Mouse (Mus musculus): ENCODE measurements around the gene Taf15.

The Taf15 gene

DNA sequence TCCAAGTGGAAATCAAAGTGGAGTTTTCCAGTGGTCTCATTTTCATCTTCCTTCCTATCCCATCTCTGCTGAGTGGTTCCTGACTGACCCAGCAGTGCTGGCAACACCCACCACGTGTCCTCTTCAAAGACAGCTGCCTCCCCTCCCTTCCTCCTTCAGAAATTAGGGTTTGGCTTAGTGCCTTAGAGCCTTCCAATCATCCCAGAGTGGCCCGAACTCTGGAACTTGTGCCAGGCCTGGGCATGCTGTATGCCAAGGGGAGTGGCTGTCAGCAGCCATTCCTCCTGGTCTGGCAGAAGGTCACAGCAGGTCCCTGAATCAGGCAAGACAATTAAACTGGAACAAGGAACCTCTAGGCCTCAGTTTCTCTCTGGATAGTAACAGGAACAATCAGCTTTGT lies 6.9 kb upstream of the Taf15 start:
- Histone ChIP-seq H3K9me3 (ENCODE audit: low read length) (peaks cover 65% of the 10 kb centered on the region), H3K4me1 (replicated peaks; ENCODE audit: low read depth, low read length) (peaks cover 10% of the 10 kb centered on the region; the same call in 1 of the 2 replicates), H3K4me3 (replicated peaks; ENCODE audit: low read length) (no peak overlapping the region), H3K36me3 (ENCODE audit: insufficient read depth, low read length) (no peaks in the 10 kb centered on the region), H3K27me3 (ENCODE audit: insufficient read depth, low read length) (peaks cover 45% of the 10 kb centered on the region)
- no peak for TF ChIP-seq NANOG (IDR thresholded peaks at IDR 0.05; ENCODE audit: borderline replicate concordance, low read length)
- no peak for TF ChIP-seq POU5F1 (IDR thresholded peaks at IDR 0.05; ENCODE audit: borderline replicate concordance, low read length)
- TF ChIP-seq CTCF (conservative IDR thresholded peaks at IDR 0.05; ENCODE audit: low read length), result no peak

DNA sequence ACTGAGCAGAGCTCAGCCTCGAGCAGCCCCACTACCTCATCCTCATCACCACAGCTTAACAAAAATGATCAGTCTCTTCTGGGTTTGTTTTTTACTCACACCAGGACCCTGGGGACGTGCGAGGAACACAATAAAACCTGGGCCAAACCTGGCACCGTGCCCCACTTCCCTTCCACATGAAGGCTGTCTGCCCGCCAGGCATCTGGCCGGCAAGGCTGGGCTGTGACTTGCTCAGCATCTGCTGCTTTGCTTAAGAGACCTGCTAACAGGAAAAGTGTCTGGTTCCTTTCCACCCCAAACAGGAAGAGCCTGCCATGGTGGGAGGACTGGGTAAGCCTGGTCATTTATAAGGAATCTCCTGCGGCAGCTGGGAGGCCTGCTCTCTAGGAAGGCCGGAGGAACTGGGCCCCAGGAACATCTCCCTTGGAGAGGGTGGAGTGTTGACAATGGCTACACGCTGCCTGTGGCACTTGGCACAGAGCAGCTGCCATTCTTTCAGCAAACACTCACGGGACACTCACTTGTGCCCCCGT lies 5.7 kb upstream of the Taf15 start:
- Histone ChIP-seq H3K36me3 (ENCODE audit: insufficient read depth, low read length) (no peaks in the 10 kb centered on the region), H3K9me3 (ENCODE audit: low read length) (peaks cover 77% of the 10 kb centered on the region), H3K4me3 (replicated peaks; ENCODE audit: low read length) (no peak overlapping the region), H3K27me3 (ENCODE audit: insufficient read depth, low read length) (peaks cover 35% of the 10 kb centered on the region), H3K4me1 (replicated peaks; ENCODE audit: low read depth, low read length) (peaks cover 11% of the 10 kb centered on the region; the same call in 1 of the 2 replicates)
- no peak for TF ChIP-seq NANOG (IDR thresholded peaks at IDR 0.05; ENCODE audit: borderline replicate concordance, low read length)
- TF ChIP-seq CTCF (conservative IDR thresholded peaks at IDR 0.05; ENCODE audit: low read length), result no peak
- TF ChIP-seq POU5F1 (IDR thresholded peaks at IDR 0.05; ENCODE audit: borderline replicate concordance, low read length), result no peak

DNA sequence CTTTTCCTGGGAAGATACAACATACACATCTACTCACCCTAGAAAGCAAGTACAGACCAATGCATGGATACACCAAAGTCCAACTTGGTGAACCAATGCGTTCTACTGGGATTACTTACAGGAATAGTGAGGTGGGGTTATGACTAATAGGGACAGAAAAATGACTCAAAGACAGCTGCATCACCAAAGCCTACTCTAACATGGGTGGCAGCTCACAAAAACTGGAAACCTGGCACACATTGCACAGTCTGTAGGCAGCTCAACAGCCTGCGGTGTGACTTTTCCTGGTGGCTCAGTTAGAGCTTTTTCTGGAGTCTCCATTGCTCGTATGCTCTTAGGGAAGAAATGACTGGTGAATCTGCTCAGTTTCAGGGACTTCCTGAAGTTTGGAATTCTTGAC lies 4.1 kb upstream of the Taf15 start:
- H3K4me3 ChIP-seq (replicated peaks; ENCODE audit: low read length), result no peak overlapping the region
- TF ChIP-seq POU5F1 (IDR thresholded peaks at IDR 0.05; ENCODE audit: borderline replicate concordance, low read length), result no peak
- no peak for TF ChIP-seq NANOG (IDR thresholded peaks at IDR 0.05; ENCODE audit: borderline replicate concordance, low read length)
- TF ChIP-seq CTCF (conservative IDR thresholded peaks at IDR 0.05; ENCODE audit: low read length), result no peak
- peaks cover 19% of the 10 kb centered on the region for H3K27me3 ChIP-seq (ENCODE audit: insufficient read depth, low read length)
- H3K36me3 ChIP-seq (ENCODE audit: insufficient read depth, low read length), result no peaks in the 10 kb centered on the region
- H3K9me3 ChIP-seq (ENCODE audit: low read length), result peaks cover 76% of the 10 kb centered on the region
- H3K4me1 ChIP-seq (replicated peaks; ENCODE audit: low read depth, low read length), result peaks cover 7% of the 10 kb centered on the region; the same call in 1 of the 2 replicates

DNA sequence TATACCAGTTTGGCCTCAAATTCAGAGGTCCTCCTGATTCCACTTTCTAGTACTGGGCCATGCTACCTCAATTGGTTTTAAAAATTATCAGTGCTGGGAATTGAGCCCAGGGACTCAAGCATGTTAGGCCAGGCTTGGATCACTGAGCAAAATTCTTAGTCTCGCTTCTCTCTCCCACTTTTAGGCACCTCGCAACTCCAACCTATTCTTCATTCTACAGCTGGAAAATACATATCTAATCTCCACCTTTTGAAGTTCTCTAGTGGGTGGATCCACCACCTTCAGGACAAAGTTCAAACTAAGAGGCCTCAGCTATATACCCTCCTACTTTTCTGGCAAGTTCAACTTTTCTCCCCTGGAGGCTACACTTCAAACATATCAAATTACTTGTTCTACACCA lies 1.1 kb upstream of the Taf15 start:
- H3K9me3 ChIP-seq (ENCODE audit: low read length), result peaks cover 55% of the 10 kb centered on the region
- H3K27me3 ChIP-seq (ENCODE audit: insufficient read depth, low read length), result no peaks in the 10 kb centered on the region
- peaks cover 22% of the 10 kb centered on the region for H3K36me3 ChIP-seq (ENCODE audit: insufficient read depth, low read length)
- TF ChIP-seq CTCF (conservative IDR thresholded peaks at IDR 0.05; ENCODE audit: low read length), result no peak
- TF ChIP-seq POU5F1 (IDR thresholded peaks at IDR 0.05; ENCODE audit: borderline replicate concordance, low read length), result no peak
- TF ChIP-seq NANOG (IDR thresholded peaks at IDR 0.05; ENCODE audit: borderline replicate concordance, low read length), result no peak
- peak overlapping the region; percentile 97 for H3K4me3 ChIP-seq (replicated peaks; ENCODE audit: low read length)
- peaks cover 27% of the 10 kb centered on the region for H3K4me1 ChIP-seq (replicated peaks; ENCODE audit: low read depth, low read length)

DNA sequence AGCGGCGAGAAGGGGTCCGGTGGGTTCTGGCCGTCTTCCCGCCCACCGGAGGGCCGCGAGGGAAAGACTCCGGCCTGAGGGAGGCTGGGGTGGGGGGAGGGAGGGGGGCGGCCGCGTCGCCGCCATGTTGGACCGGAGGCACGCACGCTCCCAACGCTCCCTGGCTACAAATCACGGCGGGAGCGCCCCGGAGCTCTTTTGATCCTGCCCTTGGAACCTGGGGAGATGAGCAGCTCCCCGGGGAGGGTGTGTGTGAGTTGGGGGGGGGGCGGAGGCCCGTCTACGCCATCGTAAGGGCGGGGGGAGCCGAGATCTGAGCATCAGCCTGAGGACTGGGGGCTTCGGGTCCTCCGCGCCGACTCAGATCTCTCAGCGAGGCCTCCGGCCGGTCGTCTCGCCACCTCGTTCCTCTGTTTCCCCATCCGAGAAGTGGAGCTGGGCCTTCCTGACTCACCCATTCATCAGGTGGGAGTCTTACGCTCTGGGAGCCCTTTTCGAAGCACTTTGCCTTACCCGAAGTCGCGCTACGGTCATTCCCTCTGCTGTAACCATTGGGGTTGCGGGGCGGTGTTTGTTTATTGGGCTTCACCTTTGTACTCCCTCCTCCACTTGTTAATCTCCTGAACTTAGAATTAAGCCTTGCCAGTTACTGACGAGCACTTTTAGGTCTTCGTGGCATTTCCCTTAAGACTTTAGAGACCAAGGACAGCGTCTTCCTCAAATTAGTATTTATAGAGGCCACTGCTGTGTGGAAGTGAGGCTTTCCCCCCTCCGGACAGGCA lies 540 bp downstream of the Taf15 start:
- Histone ChIP-seq H3K4me1 (replicated peaks; ENCODE audit: low read depth, low read length) (peaks cover 27% of the 10 kb centered on the region), H3K36me3 (ENCODE audit: insufficient read depth, low read length) (peaks cover 34% of the 10 kb centered on the region), H3K27me3 (ENCODE audit: insufficient read depth, low read length) (no peaks in the 10 kb centered on the region), H3K9me3 (ENCODE audit: low read length) (peaks cover 39% of the 10 kb centered on the region), H3K4me3 (replicated peaks; ENCODE audit: low read length) (peak overlapping the region; percentile 97)
- TF ChIP-seq NANOG (IDR thresholded peaks at IDR 0.05; ENCODE audit: borderline replicate concordance, low read length) (no peak), CTCF (conservative IDR thresholded peaks at IDR 0.05; ENCODE audit: low read length) (no peak), POU5F1 (IDR thresholded peaks at IDR 0.05; ENCODE audit: borderline replicate concordance, low read length) (no peak)

DNA sequence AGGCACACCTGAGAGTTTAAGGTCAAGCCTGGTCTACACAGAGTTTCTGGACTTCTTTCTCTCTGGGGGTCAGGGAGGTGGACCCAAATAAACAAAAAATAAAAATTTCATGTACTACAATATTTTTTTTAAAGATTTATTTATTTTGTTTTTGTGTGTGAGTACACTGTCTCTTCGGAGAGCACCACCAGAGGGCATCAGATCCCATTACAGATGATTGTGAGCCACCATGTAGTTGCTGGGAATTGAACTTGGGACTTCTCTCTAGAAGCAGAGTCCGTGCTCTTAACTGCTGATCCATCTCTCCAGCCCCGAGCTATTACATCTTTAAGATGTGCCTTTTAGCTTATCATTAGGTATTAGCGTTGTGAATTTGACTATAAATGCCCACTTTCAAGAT lies 18.6 kb downstream of the Taf15 start:
- Histone ChIP-seq H3K36me3 (ENCODE audit: insufficient read depth, low read length) (peaks cover 58% of the 10 kb centered on the region), H3K27me3 (ENCODE audit: insufficient read depth, low read length) (no peaks in the 10 kb centered on the region), H3K4me3 (replicated peaks; ENCODE audit: low read length) (no peak overlapping the region), H3K9me3 (ENCODE audit: low read length) (no peaks in the 10 kb centered on the region), H3K4me1 (replicated peaks; ENCODE audit: low read depth, low read length) (peaks cover 43% of the 10 kb centered on the region)
- TF ChIP-seq POU5F1 (IDR thresholded peaks at IDR 0.05; ENCODE audit: borderline replicate concordance, low read length) (no peak), CTCF (conservative IDR thresholded peaks at IDR 0.05; ENCODE audit: low read length) (peak; percentile 25; the same call in 1 of the 2 replicates)

DNA sequence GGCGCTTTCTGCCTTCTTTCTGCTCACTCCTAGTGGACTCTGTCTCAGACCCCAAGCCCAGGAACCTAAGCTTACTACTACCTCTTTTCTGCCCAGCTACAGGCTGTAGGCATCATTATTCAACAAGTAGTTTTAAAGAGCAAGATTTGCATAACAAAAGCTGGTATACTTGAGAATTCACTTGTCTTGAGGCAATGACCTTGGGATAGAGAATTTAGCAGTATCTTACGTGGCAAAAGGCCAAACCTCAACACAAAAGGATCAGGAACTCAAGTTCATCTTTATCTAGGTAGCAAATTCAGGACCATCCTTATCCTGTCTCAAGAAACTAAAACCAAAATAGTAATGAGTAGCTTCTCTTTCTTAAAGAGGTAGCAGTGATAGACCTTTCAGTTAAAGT lies 22.7 kb downstream of the Taf15 start:
- Histone ChIP-seq H3K4me3 (replicated peaks; ENCODE audit: low read length) (0 out of 2 replicates have a peak overlapping the region, but pooled peaks have one; percentile 18), H3K27me3 (ENCODE audit: insufficient read depth, low read length) (no peaks in the 10 kb centered on the region), H3K9me3 (ENCODE audit: low read length) (no peaks in the 10 kb centered on the region), H3K36me3 (ENCODE audit: insufficient read depth, low read length) (peaks cover 64% of the 10 kb centered on the region), H3K4me1 (replicated peaks; ENCODE audit: low read depth, low read length) (peaks cover 47% of the 10 kb centered on the region)
- peak; percentile 81 for TF ChIP-seq NANOG (IDR thresholded peaks at IDR 0.05; ENCODE audit: borderline replicate concordance, low read length)
- TF ChIP-seq CTCF (conservative IDR thresholded peaks at IDR 0.05; ENCODE audit: low read length), result no peak
- peak; percentile 95 for TF ChIP-seq POU5F1 (IDR thresholded peaks at IDR 0.05; ENCODE audit: borderline replicate concordance, low read length)

DNA sequence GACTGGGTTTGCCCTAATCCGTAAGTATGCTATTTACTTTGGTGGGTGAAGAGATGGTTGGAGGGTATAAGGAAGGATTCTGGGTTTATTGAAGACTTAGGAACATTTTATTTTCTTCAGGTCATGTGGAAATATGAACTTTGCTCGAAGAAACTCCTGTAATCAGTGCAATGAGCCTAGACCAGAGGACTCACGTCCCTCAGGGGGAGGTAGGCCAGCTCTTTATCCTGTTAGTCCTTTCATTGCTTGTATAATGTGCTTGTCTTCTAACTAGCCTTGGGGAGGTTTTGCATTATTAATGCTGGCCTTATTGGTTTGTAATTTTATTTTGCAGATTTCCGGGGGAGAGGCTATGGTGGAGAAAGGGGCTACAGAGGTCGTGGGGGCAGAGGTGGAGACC lies 31.4 kb downstream of the Taf15 start:
- H3K4me3 ChIP-seq (replicated peaks; ENCODE audit: low read length), result no peak overlapping the region
- peaks cover 86% of the 10 kb centered on the region for H3K36me3 ChIP-seq (ENCODE audit: insufficient read depth, low read length)
- H3K4me1 ChIP-seq (replicated peaks; ENCODE audit: low read depth, low read length), result no peaks in the 10 kb centered on the region
- H3K9me3 ChIP-seq (ENCODE audit: low read length), result no peaks in the 10 kb centered on the region
- no peaks in the 10 kb centered on the region for H3K27me3 ChIP-seq (ENCODE audit: insufficient read depth, low read length)
- TF ChIP-seq POU5F1 (IDR thresholded peaks at IDR 0.05; ENCODE audit: borderline replicate concordance, low read length) (no peak), CTCF (conservative IDR thresholded peaks at IDR 0.05; ENCODE audit: low read length) (no peak), NANOG (IDR thresholded peaks at IDR 0.05; ENCODE audit: borderline replicate concordance, low read length) (no peak)

All from E14TG2a.4 (cell line).